Mouse (Mus musculus): Measurements from ENCODE around the gene Atp11a. TPM values are rescaled to one million over a fixed set of nuclear protein-coding genes. Genes with fewer than 3 reads are reported as not detected.

The Atp11a gene
- polyA plus RNA-seq, 1 experiment from 2014 or later: 16.5 TPM

- Histone ChIP-seq H3K27me3 (replicated peaks; ENCODE audit: control insufficient read depth, insufficient read depth, low read length) (no peaks in the 10 kb centered on the region), H3K27ac (ENCODE audit: low read length) (no peak overlapping the region), H3K4me1 (replicated peaks; ENCODE audit: control insufficient read depth, insufficient read depth, low read length) (no peaks in the 10 kb centered on the region; the same call in 1 of the 2 replicates), H3K9me3 (ENCODE audit: control insufficient read depth, low read length) (no peaks in the 10 kb centered on the region), H3K4me2 (ENCODE audit: low read length) (no peak overlapping the region), H3K9ac (replicated peaks; ENCODE audit: low read depth, low read length) (no peak overlapping the region), H3K36me3 (ENCODE audit: control insufficient read depth, insufficient read depth) (peaks cover 3% of the 10 kb centered on the region; the same call in 1 of the 2 replicates), H3K4me3 (replicated peaks; ENCODE audit: low read length) (no peak overlapping the region)
- no peak for ATAC-seq
- WGBS: 67% methylated on average over 6 of the region's 6 CpGs
Observed at GRCm38 (mm10) chr8:12865790-12866189, 109.0 kb downstream of the Atp11a start.

- Histone ChIP-seq H3K4me2 (ENCODE audit: low read length) (no peak overlapping the region), H3K27ac (ENCODE audit: low read length) (no peak overlapping the region), H3K27me3 (replicated peaks; ENCODE audit: control insufficient read depth, insufficient read depth, low read length) (no peaks in the 10 kb centered on the region), H3K9ac (replicated peaks; ENCODE audit: low read depth, low read length) (no peak overlapping the region), H3K4me1 (replicated peaks; ENCODE audit: control insufficient read depth, insufficient read depth, low read length) (peaks cover 24% of the 10 kb centered on the region), H3K9me3 (ENCODE audit: control insufficient read depth, low read length) (no peaks in the 10 kb centered on the region), H3K36me3 (ENCODE audit: control insufficient read depth, insufficient read depth) (no peaks in the 10 kb centered on the region), H3K4me3 (replicated peaks; ENCODE audit: low read length) (no peak overlapping the region)
- no peak for ATAC-seq
- 78% methylated on average over 3 of the region's 3 CpGs for WGBS
Observed at GRCm38 (mm10) chr8:12869661-12870060, 112.8 kb downstream of the Atp11a start.

- no peaks in the 10 kb centered on the region for H3K9me3 ChIP-seq (ENCODE audit: control insufficient read depth, low read length)
- H3K4me2 ChIP-seq (ENCODE audit: low read length): no peak overlapping the region
- peaks cover 30% of the 10 kb centered on the region for H3K4me1 ChIP-seq (replicated peaks; ENCODE audit: control insufficient read depth, insufficient read depth, low read length)
- WGBS: 87% methylated on average over 5 of the region's 5 CpGs
- no peak overlapping the region for H3K9ac ChIP-seq (replicated peaks; ENCODE audit: low read depth, low read length)
- no peaks in the 10 kb centered on the region for H3K36me3 ChIP-seq (ENCODE audit: control insufficient read depth, insufficient read depth)
- no peaks in the 10 kb centered on the region for H3K27me3 ChIP-seq (replicated peaks; ENCODE audit: control insufficient read depth, insufficient read depth, low read length)
- no peak for ATAC-seq
- H3K4me3 ChIP-seq (replicated peaks; ENCODE audit: low read length): no peak overlapping the region
- no peak overlapping the region for H3K27ac ChIP-seq (ENCODE audit: low read length)
Observed at GRCm38 (mm10) chr8:12870656-12871055, 113.8 kb downstream of the Atp11a start.

- Histone ChIP-seq H3K27ac (ENCODE audit: low read length) (peak overlapping the region; percentile 54), H3K4me1 (replicated peaks; ENCODE audit: control insufficient read depth, insufficient read depth, low read length) (peaks cover 37% of the 10 kb centered on the region), H3K27me3 (replicated peaks; ENCODE audit: control insufficient read depth, insufficient read depth, low read length) (no peaks in the 10 kb centered on the region), H3K36me3 (ENCODE audit: control insufficient read depth, insufficient read depth) (no peaks in the 10 kb centered on the region), H3K4me2 (ENCODE audit: low read length) (no peak overlapping the region), H3K9ac (replicated peaks; ENCODE audit: low read depth, low read length) (0 out of 2 replicates have a peak overlapping the region, but pooled peaks have one; percentile 28), H3K4me3 (replicated peaks; ENCODE audit: low read length) (no peak overlapping the region), H3K9me3 (ENCODE audit: control insufficient read depth, low read length) (no peaks in the 10 kb centered on the region)
- ATAC-seq: peak; percentile 38
- under 1% methylated on average over 5 of the region's 5 CpGs for WGBS
Observed at GRCm38 (mm10) chr8:12871461-12871860, 114.6 kb downstream of the Atp11a start.

- Histone ChIP-seq H3K9ac (replicated peaks; ENCODE audit: low read depth, low read length) (peak overlapping the region; percentile 70), H3K27ac (ENCODE audit: low read length) (no peak overlapping the region), H3K4me2 (ENCODE audit: low read length) (peak overlapping the region; percentile 74), H3K4me1 (replicated peaks; ENCODE audit: control insufficient read depth, insufficient read depth, low read length) (peaks cover 42% of the 10 kb centered on the region), H3K36me3 (ENCODE audit: control insufficient read depth, insufficient read depth) (no peaks in the 10 kb centered on the region), H3K27me3 (replicated peaks; ENCODE audit: control insufficient read depth, insufficient read depth, low read length) (no peaks in the 10 kb centered on the region), H3K9me3 (ENCODE audit: control insufficient read depth, low read length) (no peaks in the 10 kb centered on the region), H3K4me3 (replicated peaks; ENCODE audit: low read length) (peak overlapping the region; percentile 70)
- 6% methylated on average over 8 of the region's 9 CpGs for WGBS
- no peak for ATAC-seq
Observed at GRCm38 (mm10) chr8:12872983-12873356, 116.2 kb downstream of the Atp11a start.

- Histone ChIP-seq H3K4me2 (ENCODE audit: low read length) (peak within 1 kb of the TSS; percentile 74), H3K4me3 (replicated peaks; ENCODE audit: low read length) (peak within 1 kb of the TSS; percentile 70), H3K4me1 (replicated peaks; ENCODE audit: control insufficient read depth, insufficient read depth, low read length) (peaks cover 42% of the 10 kb centered on the region), H3K27me3 (replicated peaks; ENCODE audit: control insufficient read depth, insufficient read depth, low read length) (no peaks in the 10 kb centered on the region), H3K27ac (ENCODE audit: low read length) (peak within 1 kb of the TSS; percentile 69), H3K9ac (replicated peaks; ENCODE audit: low read depth, low read length) (peak within 1 kb of the TSS; percentile 70), H3K36me3 (ENCODE audit: control insufficient read depth, insufficient read depth) (no peaks in the 10 kb centered on the region), H3K9me3 (ENCODE audit: control insufficient read depth, low read length) (no peaks in the 10 kb centered on the region)
- ATAC-seq: peak; percentile 74
- 1% methylated on average over 28 of the region's 30 CpGs for WGBS
Observed at GRCm38 (mm10) chr8:12873357-12874046, 116.7 kb downstream of the Atp11a start, which contains the start of gene Mcf2l. Gene Mcf2l (plus strand): TSS chr8:12873806.

GRCm38 (mm10) chr8:12874194-12874791, 117.5 kb downstream of the Atp11a start:
- WGBS: 12% methylated on average over 8 of the region's 8 CpGs
- peak overlapping the region; percentile 74 for H3K4me2 ChIP-seq (ENCODE audit: low read length)
- no peaks in the 10 kb centered on the region for H3K36me3 ChIP-seq (ENCODE audit: control insufficient read depth, insufficient read depth)
- ATAC-seq: peak; percentile 53
- H3K27ac ChIP-seq (ENCODE audit: low read length): peak overlapping the region; percentile 69; the same call in 1 of the 2 replicates
- peak overlapping the region; percentile 70 for H3K4me3 ChIP-seq (replicated peaks; ENCODE audit: low read length)
- no peaks in the 10 kb centered on the region for H3K9me3 ChIP-seq (ENCODE audit: control insufficient read depth, low read length)
- H3K27me3 ChIP-seq (replicated peaks; ENCODE audit: control insufficient read depth, insufficient read depth, low read length): no peaks in the 10 kb centered on the region
- peak overlapping the region; percentile 70 for H3K9ac ChIP-seq (replicated peaks; ENCODE audit: low read depth, low read length)
- peaks cover 42% of the 10 kb centered on the region for H3K4me1 ChIP-seq (replicated peaks; ENCODE audit: control insufficient read depth, insufficient read depth, low read length)

GRCm38 (mm10) chr8:12874971-12875370, 118.2 kb downstream of the Atp11a start:
- no peaks in the 10 kb centered on the region for H3K27me3 ChIP-seq (replicated peaks; ENCODE audit: control insufficient read depth, insufficient read depth, low read length)
- 75% methylated on average over 4 of the region's 4 CpGs for WGBS
- H3K4me1 ChIP-seq (replicated peaks; ENCODE audit: control insufficient read depth, insufficient read depth, low read length): peaks cover 42% of the 10 kb centered on the region
- H3K4me3 ChIP-seq (replicated peaks; ENCODE audit: low read length): no peak overlapping the region
- H3K36me3 ChIP-seq (ENCODE audit: control insufficient read depth, insufficient read depth): no peaks in the 10 kb centered on the region
- no peaks in the 10 kb centered on the region for H3K9me3 ChIP-seq (ENCODE audit: control insufficient read depth, low read length)
- peak overlapping the region; percentile 74 for H3K4me2 ChIP-seq (ENCODE audit: low read length)
- no peak for ATAC-seq
- no peak overlapping the region for H3K27ac ChIP-seq (ENCODE audit: low read length)
- no peak overlapping the region for H3K9ac ChIP-seq (replicated peaks; ENCODE audit: low read depth, low read length)

GRCm38 (mm10) chr8:12877126-12877525, 120.3 kb downstream of the Atp11a start:
- no peaks in the 10 kb centered on the region for H3K27me3 ChIP-seq (replicated peaks; ENCODE audit: control insufficient read depth, insufficient read depth, low read length)
- H3K9me3 ChIP-seq (ENCODE audit: control insufficient read depth, low read length): no peaks in the 10 kb centered on the region
- no peaks in the 10 kb centered on the region for H3K36me3 ChIP-seq (ENCODE audit: control insufficient read depth, insufficient read depth)
- no peak overlapping the region for H3K4me3 ChIP-seq (replicated peaks; ENCODE audit: low read length)
- ATAC-seq: no peak
- no peak overlapping the region for H3K27ac ChIP-seq (ENCODE audit: low read length)
- H3K4me2 ChIP-seq (ENCODE audit: low read length): no peak overlapping the region
- no peak overlapping the region for H3K9ac ChIP-seq (replicated peaks; ENCODE audit: low read depth, low read length)
- WGBS: 92% methylated on average over 6 of the region's 6 CpGs
- H3K4me1 ChIP-seq (replicated peaks; ENCODE audit: control insufficient read depth, insufficient read depth, low read length): peaks cover 30% of the 10 kb centered on the region
